Mouse (Mus musculus) urinary bladder, adult 2 months (tissue): ENCODE data around the gene Pvalb. TPM values are rescaled to one million over a fixed set of nuclear protein-coding genes. Genes with fewer than 3 reads are reported as not detected.
A peak's percentile ranks its signal among the peaks of the same experiment; 100 is the strongest.

Experiments used
- DNase-seq: peaks from one replicate; pipeline ENCODE4 v3.0.0; 2022; ENCODE audit warnings: low spot score
- polyA plus RNA-seq: library from polyadenylated mRNA; depleted of rRNA; stranded (reverse); fragments of >200 nt; gene quantifications from 2 replicates; pipeline ENCODE4 v1.2.3, GENCODE M21; 2012

Gene Pvalb
- polyA plus RNA-seq, 1 experiment = not detected

DNA sequence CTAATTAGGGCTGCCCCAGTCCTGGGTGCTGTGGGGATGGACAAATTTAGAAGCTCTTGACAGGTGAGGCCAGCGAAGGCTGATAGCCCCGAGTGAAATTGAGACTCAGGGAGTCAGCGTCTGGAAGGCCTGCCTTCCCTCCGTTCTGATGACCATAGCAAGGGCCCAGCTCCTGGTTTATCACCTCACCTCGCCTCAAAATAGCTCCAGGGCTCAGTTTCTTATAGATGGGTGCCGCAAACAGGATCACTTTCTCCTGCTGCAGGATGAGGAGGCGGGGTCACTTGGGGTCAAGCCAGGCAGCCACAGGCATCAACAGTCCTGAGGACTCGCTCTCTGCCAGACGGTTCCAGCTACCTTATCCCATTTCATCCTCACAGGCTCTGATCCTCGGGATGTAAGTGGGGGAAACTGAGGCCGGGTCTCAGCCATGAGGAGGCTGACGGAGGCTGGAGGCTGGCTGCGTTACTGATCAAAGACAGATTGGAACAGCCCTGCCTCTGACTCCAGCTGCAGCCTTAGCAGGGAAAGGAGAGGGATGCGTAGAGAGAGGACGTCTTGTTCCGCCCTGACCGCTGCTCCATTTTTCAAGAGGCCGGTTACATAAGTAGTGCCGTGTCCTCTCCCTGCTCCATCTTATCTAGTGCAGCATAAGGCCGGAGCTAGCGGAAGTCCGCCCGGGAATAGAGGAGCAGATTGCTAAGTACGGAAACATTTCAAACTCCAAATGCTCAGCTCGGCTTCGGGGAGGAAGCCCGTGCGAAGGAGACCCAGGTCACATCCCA lies 10.9 kb downstream of the Pvalb start:
- no peak for DNase-seq

- no peak for DNase-seq
Observed at GRCm38 (mm10) chr15:78194320-78194719, 11.9 kb downstream of the Pvalb start.

DNA sequence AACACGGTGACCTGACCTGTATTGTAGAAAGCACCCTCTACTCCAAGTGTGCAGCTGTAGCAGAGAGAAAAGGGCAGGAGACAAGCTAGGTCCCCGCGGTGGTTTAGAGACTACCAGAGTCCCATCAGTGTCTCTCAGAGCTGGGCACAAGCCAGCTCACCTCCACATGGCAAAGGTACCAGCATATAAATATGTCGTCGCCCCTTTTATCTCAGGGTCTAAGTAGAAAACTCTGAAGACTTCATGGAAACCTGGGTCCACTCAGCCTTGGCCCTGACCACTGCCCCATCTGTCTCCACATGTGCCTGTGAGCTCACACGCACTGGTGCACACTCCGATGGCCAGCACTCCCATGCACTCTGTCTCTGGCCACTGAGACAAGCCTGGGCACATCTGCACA lies 16.6 kb downstream of the Pvalb start:
- DNase-seq = no peak

GRCm38 (mm10) chr15:78188546-78188945 lies 17.7 kb downstream of the Pvalb start:
- no peak for DNase-seq

DNA sequence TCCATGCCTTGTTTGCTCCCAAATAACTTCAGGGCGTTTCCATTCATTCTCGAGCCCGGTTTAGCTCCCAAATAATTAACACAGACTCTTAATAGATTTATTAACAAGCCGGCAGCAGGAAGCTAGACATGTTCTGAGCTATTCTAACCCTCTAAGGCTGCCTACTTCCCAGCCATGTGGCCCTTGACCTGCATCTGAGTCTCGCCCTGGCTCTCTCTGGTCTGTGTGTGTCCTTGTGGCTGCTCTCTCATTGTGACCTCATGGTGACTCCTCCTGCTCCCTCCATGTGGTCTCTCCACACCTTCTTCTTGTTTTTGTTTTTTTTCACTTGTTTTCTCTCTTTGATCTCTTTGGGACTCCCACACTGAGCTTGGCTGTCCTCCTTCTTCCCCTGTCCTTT lies 19.3 kb downstream of the Pvalb start:
- DNase-seq = no peak

DNA sequence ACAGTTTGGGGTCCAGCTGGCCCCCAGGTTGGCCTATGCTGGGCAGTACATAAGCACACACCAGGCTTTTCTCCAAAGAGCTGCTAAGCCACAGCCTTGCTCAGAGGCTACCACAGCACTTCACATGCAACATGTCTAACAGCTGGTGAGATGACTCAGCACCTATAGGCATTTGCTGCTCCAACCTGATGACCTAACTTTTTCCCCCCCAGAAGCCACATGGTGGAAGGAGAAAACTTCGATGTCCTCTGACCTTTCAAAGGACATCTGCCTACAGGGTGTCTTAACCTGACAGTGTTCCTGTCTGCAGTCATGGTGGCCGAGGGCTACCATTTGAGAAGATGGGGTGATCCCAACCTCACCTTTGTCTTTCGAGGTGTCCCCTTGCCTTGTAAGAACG lies 20.6 kb downstream of the Pvalb start:
- no peak for DNase-seq

- DNase-seq = no peak
Observed at GRCm38 (mm10) chr15:78184855-78185254, 21.3 kb downstream of the Pvalb start.

DNA sequence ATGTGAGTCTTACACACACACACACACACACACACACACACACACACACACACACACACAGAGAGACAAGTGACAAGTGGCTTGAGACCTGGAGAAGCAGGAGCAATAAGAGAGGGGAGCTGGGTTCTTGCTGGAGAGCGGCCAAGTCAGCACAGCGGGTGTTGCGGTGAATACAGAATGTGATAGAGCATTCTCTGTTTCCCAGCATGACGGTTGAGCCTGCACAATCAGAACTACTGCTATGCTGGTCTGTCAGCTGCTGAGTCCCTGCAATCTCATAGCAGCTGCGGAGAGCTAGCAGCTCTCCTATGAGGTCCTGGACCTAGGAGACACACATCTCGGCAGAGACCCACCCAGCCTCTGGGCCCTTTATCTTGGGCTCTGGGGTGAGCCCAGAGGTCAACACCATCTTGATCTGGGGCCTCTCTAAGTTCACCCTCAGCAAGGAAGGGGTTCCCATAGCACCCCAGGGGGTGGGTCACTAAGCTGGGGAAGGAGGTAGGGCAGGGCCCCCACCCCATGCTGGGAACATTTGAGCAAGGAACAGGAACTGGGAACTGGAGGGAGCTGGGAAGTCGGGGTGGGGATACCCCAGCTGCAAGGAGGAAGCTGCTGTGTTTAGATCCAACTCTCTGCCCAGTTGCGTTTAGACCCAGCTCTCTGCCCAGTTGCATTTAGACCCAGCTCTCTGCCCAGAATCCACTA lies 24.3 kb downstream of the Pvalb start:
- no peak for DNase-seq

GRCm38 (mm10) chr15:78179775-78180174 lies 26.4 kb downstream of the Pvalb start:
- DNase-seq = no peak

GRCm38 (mm10) chr15:78178397-78178796 lies 27.8 kb downstream of the Pvalb start:
- DNase-seq = peak; percentile 62

DNA sequence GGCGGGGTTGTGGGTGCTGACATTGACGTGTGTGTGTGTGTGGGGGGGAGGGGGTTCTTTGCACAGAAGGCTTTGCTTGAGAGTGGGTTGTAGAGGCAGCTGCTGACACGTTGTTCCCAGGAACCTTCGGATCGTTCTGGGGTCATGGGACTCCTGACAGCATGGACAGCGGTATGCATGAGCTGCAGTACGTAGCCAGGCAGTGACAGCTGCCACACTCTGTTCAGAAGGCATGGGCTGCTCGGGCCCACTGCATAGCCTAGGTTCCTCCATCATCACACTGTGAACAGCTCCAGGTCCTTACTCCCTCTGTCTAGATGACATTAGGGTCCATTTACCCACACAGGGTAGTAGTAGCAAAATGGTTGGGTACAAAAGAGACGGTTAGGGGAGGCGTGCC lies 28.9 kb downstream of the Pvalb start:
- no peak for DNase-seq

DNA sequence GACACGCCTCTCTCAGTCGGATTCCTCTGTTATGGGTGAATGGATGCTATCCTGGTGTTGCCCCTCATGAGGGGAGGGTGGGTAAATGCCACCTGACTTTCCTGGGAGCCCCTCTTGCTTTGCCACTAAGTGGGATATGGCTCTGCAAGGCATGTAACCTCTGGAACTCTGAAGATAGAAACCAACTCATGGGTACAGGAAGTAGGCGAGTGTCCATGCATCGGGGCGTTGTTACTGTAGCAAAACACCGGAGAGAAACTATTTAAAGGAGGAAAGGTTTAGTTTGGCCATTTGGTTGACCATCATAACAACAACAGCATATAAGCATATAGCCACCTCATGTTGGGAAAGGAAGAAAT lies 31.3 kb downstream of the Pvalb start:
- no peak for DNase-seq

- peak; percentile 73 for DNase-seq
Observed at GRCm38 (mm10) chr15:78173972-78174886, 32.0 kb downstream of the Pvalb start, which contains the start of gene Ift27. Gene Ift27, minus strand, starts transcription at chr15:78174107.

- no peak for DNase-seq
Observed at GRCm38 (mm10) chr15:78172899-78173817, 33.0 kb downstream of the Pvalb start.

GRCm38 (mm10) chr15:78172256-78172898 lies 33.8 kb downstream of the Pvalb start:
- no peak for DNase-seq

GRCm38 (mm10) chr15:78171651-78172050 lies 34.5 kb downstream of the Pvalb start:
- no peak for DNase-seq

DNA sequence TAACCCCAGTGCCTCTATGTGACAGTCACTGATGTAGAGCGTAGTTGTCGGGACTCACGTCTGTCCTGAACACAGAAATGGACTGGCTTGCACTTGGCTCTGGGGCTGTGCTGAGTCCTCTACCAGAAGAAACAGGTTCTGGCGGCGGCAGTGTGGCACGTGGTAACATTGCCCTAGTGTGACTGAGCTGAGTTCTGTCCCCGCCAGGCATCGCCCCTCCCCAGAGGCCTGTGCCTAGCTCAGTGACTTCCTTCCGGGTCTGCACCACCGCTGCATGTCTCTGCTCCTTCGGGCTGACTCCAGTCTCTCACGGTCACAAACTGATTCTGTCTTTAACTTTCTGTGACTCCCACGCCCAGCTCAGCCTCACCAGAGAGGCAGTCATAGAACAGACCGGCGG lies 35.5 kb downstream of the Pvalb start:
- no peak for DNase-seq

- DNase-seq = no peak
Observed at GRCm38 (mm10) chr15:78169566-78169965, 36.6 kb downstream of the Pvalb start.

DNA sequence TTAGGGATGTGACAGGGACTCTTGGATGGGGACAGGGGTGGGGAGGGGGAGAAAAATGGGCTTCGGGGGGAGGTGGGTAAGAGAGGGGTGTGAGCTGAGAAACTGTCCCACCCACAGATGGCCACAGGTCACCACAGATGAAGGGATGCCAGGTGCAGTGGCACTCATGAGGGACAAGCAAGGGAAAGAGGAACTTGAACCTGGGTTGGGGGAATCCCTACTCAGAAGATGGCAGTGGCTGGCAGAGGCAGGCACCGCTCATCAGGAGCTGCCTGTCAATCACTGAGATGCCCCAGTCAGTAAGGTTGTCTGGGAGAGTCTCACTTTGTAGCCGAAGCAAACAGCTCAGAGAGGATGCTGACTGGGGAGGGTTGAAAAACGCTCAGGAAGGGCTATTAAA lies 40.9 kb downstream of the Pvalb start:
- DNase-seq = no peak

GRCm38 (mm10) chr15:78164466-78164865 lies 41.7 kb downstream of the Pvalb start:
- no peak for DNase-seq

DNA sequence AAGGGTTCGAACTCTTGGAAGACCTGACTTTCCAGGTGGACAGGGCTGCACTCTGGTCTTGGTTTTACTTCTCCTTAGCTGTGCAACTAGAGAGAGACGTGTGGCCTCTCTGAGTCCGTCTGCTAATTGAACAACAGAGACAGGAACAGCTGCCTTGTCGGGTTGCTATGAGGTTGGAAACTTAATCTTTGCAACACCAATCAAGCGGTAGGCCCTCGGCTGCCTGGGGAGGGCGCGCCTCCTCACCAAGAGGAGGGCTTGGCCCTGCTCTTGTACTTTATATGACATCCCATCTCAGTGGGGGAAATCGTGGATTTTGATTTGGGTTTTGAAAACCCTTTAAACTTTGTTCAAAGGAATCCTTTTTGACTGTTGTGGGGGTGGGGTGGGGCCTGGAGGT lies 44.3 kb downstream of the Pvalb start:
- DNase-seq = no peak
